Mouse (Mus musculus): ENCODE data around the gene Ttll6. TPM values are rescaled to one million over a fixed set of nuclear protein-coding genes. Genes with fewer than 3 reads are reported as not detected.

Ttll6 gene
- polyA plus RNA-seq (2014; fragmentation: Illumina TruSeq; extraction: RNeasy Lipid Tissue Mini Kit (QIAGEN cat#74804); ENCODE audit: low read depth, low replicate concordance) = not detected

DNA sequence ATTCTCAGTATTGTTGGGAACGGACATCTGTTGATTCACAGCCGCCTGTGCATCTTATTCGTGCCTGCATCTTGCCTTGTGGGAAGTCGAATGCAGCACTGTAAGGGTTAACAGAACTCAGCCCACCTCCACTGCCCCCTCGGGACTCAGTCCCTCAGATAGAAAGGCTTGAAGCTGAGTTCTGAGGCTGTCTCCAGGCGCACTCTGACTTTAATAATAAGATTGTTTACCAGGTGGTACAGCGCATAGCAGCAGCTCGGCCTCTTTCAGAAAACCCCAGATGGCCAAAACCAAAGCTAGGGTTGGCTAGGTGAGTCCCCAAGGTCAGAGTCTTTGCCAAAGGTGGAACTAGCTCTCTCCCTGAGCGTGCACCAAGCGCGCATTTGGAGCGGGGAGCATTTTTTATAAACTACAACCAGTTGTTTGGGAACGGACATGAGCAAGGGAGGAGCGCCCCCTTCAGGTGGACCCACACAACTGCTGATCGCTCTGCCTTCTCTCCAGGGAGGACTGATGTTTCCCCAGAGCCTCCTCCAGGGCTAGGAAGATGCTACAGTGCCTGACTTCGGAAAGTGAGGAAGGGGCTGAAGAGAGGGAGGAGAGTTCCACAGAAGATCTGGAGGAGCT, at the start of gene Ttll6:
Ttll6 (plus strand) TSS at position 548 of the 627 bp plus-strand sequence.

DNA sequence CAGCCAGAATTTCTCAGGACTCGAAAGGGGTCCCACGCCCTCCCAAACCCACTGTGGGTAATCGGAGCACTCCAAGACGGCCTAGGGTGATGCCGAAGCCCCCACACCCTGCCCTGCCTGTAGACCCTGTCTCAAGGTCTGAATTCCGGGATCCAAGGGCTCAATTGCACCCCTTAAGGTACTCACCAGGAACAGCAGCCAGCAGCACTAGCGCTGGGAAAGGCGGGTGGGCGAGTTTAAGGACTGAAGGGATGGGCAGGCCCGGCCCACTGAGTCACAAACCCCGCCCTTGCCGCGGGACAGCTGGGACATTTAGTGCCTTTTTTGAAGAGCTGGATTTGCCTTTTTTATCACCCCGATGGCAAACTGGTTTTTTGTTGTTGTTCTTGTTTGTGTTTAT, 21.8 kb upstream of the Ttll6 start, which contains the start of gene Calcoco2:
Calcoco2 (minus strand) TSS at position 214 of the 400 bp plus-strand sequence.

DNA sequence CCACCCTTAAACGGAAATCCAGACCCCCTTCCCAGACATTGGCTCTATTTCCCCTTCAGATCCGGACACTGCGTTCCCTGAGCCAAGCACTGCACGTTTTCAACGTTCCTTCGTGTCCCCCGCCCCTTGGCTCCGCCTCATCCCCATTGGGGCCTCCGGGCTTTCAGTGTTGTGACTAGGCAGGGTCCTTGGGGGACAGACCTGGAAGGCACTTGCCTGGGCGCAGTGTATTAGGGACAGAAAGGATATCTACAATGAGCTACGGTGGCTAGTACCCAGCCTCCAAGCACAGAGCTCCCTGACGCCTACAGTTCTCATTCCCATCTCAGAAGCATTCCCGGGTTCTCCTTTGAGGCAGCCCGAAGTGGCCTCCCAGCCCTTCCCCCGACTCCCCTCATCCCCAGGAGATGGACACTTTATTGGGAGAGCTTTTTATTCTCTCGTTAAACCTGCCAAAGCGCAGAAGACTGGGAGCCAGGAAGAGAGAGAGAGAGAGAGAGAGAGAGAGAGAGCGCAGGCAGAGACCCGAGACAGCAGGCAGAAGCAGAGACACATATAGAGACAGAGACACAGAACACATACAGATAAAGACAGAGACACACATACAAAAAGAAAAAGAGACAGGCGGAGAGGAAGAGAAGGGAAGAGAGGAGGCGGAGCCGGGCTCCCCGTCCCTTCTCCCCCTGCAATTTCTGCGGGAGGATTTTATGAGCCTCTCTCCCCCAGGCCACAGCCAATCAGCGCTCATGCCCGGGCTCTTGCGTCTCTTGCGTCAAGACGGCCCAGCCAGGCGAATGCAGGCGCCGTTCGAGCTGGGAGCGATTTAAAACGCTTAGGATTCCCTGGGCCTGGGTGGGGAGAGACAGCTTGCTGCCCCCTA, 60.2 kb downstream of the Ttll6 start, which contains the start of gene Hoxb13:
Hoxb13 (plus strand) TSS at position 796 of the 880 bp plus-strand sequence.

Other genes starting within 250 kb of the Ttll6 start
- not detected for gene B4galnt2, start 218.9 kb upstream of the Ttll6 start, polyA plus RNA-seq (2014; fragmentation: Illumina TruSeq; extraction: RNeasy Lipid Tissue Mini Kit (QIAGEN cat#74804); ENCODE audit: low read depth, low replicate concordance)
- gene Igf2bp1, start 127.8 kb upstream of the Ttll6 start, polyA plus RNA-seq (2014; fragmentation: Illumina TruSeq; extraction: RNeasy Lipid Tissue Mini Kit (QIAGEN cat#74804); ENCODE audit: low read depth, low replicate concordance) = not detected
- gene Gip, start 109.2 kb upstream of the Ttll6 start, polyA plus RNA-seq (2014; fragmentation: Illumina TruSeq; extraction: RNeasy Lipid Tissue Mini Kit (QIAGEN cat#74804); ENCODE audit: low read depth, low replicate concordance) = not detected
- gene Snf8, start 98.9 kb upstream of the Ttll6 start, polyA plus RNA-seq (2014; fragmentation: Illumina TruSeq; extraction: RNeasy Lipid Tissue Mini Kit (QIAGEN cat#74804); ENCODE audit: low read depth, low replicate concordance) = 15.6 TPM
- 27.2 TPM for gene Ube2z, start 68.4 kb upstream of the Ttll6 start, polyA plus RNA-seq (2014; fragmentation: Illumina TruSeq; extraction: RNeasy Lipid Tissue Mini Kit (QIAGEN cat#74804); ENCODE audit: low read depth, low replicate concordance)
- 5.2 TPM for gene Atp5g1, start 58.1 kb upstream of the Ttll6 start, polyA plus RNA-seq (2014; fragmentation: Illumina TruSeq; extraction: RNeasy Lipid Tissue Mini Kit (QIAGEN cat#74804); ENCODE audit: low read depth, low replicate concordance)
- gene Calcoco2, start 21.8 kb upstream of the Ttll6 start, polyA plus RNA-seq (2014; fragmentation: Illumina TruSeq; extraction: RNeasy Lipid Tissue Mini Kit (QIAGEN cat#74804); ENCODE audit: low read depth, low replicate concordance) = not detected
- gene Hoxb13, start 60.5 kb downstream of the Ttll6 start, polyA plus RNA-seq (2014; fragmentation: Illumina TruSeq; extraction: RNeasy Lipid Tissue Mini Kit (QIAGEN cat#74804); ENCODE audit: low read depth, low replicate concordance) = not detected
- gene Hoxb9, start 137.7 kb downstream of the Ttll6 start, polyA plus RNA-seq (2014; fragmentation: Illumina TruSeq; extraction: RNeasy Lipid Tissue Mini Kit (QIAGEN cat#74804); ENCODE audit: low read depth, low replicate concordance) = 350 TPM
- 34.4 TPM for gene Hoxb8, start 148.1 kb downstream of the Ttll6 start, polyA plus RNA-seq (2014; fragmentation: Illumina TruSeq; extraction: RNeasy Lipid Tissue Mini Kit (QIAGEN cat#74804); ENCODE audit: low read depth, low replicate concordance)
- gene Hoxb7, start 152.8 kb downstream of the Ttll6 start, polyA plus RNA-seq (2014; fragmentation: Illumina TruSeq; extraction: RNeasy Lipid Tissue Mini Kit (QIAGEN cat#74804); ENCODE audit: low read depth, low replicate concordance) = 102 TPM
- gene Hoxb6, start 158.7 kb downstream of the Ttll6 start, polyA plus RNA-seq (2014; fragmentation: Illumina TruSeq; extraction: RNeasy Lipid Tissue Mini Kit (QIAGEN cat#74804); ENCODE audit: low read depth, low replicate concordance) = 21.2 TPM
- gene Hoxb5, start 169.6 kb downstream of the Ttll6 start, polyA plus RNA-seq (2014; fragmentation: Illumina TruSeq; extraction: RNeasy Lipid Tissue Mini Kit (QIAGEN cat#74804); ENCODE audit: low read depth, low replicate concordance) = 7.4 TPM
- gene Hoxb4, start 184.5 kb downstream of the Ttll6 start, polyA plus RNA-seq (2014; fragmentation: Illumina TruSeq; extraction: RNeasy Lipid Tissue Mini Kit (QIAGEN cat#74804); ENCODE audit: low read depth, low replicate concordance) = 11.9 TPM
- gene Hoxb3, start 189.5 kb downstream of the Ttll6 start, polyA plus RNA-seq (2014; fragmentation: Illumina TruSeq; extraction: RNeasy Lipid Tissue Mini Kit (QIAGEN cat#74804); ENCODE audit: low read depth, low replicate concordance) = 30.6 TPM
- gene Hoxb2, start 216.7 kb downstream of the Ttll6 start, polyA plus RNA-seq (2014; fragmentation: Illumina TruSeq; extraction: RNeasy Lipid Tissue Mini Kit (QIAGEN cat#74804); ENCODE audit: low read depth, low replicate concordance) = 16.9 TPM
- gene Hoxb1, start 232.0 kb downstream of the Ttll6 start, polyA plus RNA-seq (2014; fragmentation: Illumina TruSeq; extraction: RNeasy Lipid Tissue Mini Kit (QIAGEN cat#74804); ENCODE audit: low read depth, low replicate concordance) = not detected

Data from adrenal gland, adult 10 weeks (tissue).